Mouse (Mus musculus): ENCODE measurements at regions not wholly inside any gene's neighbourhood (a gene's known extent, or its start where the extent isn't known, plus 50 kb on each side); places are given as distances from the start of the nearest gene placed in this dataset.

- TF ChIP-seq EP300 (IDR thresholded peaks at IDR 0.05; ENCODE audit: insufficient read depth, low read depth, low read length): no peak
- TF ChIP-seq CTCF (IDR thresholded peaks at IDR 0.05): no peak
Measured at GRCm38 (mm10) chr1:92340644-92341043, 133.0 kb downstream of the Ndufa10 start.

Measured in heart, adult 2 months (tissue).